Mouse (Mus musculus) ovary, postnatal 36 days (tissue): ENCODE results near the gene Tmem175.

ENCODE experiments used
- DNase-seq: peaks from one replicate; pipeline ENCODE4 v3.0.0; 2022; ENCODE audit warnings: low spot score, mixed read lengths

Tmem175 gene

GRCm38 (mm10) chr5:108677605-108678295, 48.2 kb downstream of the Tmem175 start:
- DNase-seq, result peak; percentile 53

DNA sequence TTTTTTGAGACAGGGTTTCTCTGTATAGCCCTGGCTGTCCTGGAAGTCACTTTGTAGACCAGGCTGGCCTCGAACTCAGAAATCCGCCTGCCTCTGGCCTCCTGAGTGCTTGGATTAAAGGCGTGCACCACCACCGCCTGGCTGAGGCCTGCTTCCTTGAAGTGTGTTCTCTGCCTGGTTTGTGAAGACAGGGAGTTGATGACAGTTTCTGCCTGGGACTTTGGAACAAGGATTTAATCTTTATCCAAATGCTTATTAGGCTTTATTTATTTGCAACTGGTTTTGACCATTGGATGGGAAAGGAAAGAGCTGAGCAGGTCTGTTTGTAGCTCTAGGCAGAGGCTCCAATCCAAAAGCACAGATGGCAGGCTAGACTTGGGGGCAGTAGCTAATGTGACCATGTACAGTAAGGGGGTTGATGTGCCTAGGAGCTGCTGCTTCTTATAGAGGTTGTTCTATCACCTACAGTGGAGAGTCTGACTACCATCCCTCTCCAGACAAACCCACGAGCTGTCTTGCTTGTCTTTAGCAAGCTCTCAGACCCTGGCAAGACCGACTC, 48.8 kb downstream of the Tmem175 start:
- DNase-seq, result no peak

GRCm38 (mm10) chr5:108679909-108680308, 50.3 kb downstream of the Tmem175 start:
- no peak for DNase-seq

DNA sequence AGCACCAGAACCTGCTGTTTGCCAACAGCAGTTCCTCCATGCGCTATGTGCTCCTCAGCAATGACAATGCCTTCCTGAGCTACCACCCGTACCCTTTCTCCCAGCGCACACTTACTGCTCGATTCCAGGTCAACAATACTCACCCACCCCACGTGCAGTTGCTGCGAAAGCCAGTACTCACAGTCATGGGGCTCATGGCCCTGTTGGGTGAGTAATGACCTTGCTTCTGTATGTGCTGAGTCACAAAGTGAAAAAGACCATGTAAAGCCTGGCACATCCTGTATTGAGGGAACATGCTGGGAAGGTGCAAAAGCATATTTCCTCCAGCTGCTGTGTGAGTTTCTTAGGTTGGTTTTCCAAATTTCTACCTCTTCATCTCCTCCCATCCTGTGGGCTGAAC, 51.3 kb downstream of the Tmem175 start:
- no peak for DNase-seq

DNA sequence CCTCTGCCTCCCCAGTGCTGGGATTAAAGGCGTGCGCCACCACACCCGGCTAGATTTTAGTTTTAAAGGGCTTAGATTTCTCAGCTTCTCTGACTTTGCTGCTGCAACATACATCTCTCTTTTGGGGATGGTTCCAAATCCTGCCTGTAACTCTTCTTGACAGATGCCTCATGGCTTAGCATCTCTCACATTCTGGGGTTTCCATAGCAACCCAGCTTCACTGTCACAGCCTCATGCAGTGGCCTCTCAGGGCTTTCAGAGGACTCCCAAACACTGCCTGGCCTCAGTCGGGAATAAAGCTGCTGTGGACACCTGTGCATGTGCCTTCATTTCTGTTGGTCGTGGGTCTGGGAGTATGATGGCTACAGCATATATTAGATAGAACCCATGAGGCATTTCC, 59.5 kb downstream of the Tmem175 start:
- DNase-seq, result no peak

GRCm38 (mm10) chr5:108691152-108691551, 61.6 kb downstream of the Tmem175 start:
- no peak for DNase-seq

DNA sequence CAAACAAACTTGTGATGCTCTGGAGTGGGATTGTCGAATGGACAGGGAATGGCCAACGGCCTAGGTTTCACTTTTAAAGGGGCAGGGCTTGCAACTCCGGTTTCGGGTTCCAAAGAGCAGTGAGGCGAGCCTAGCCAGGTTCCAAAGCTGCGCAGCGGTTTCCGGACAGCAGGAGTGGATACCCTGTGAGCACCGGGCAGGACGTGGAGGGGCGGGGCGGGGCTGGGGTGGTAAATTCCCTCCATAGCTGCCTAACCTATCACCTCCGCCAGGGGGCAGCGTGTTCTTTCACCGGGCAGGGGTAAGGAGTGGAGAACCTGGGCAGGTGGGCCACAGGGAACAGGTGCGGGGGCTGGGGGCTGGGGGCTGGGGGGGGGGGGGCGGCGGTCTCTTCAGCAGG, 62.7 kb downstream of the Tmem175 start, which contains the start of gene Fgfrl1:
Gene Fgfrl1, plus strand, starts transcription at position 112 of the 400 bp plus-strand sequence.
- DNase-seq, result peak; percentile 70

DNA sequence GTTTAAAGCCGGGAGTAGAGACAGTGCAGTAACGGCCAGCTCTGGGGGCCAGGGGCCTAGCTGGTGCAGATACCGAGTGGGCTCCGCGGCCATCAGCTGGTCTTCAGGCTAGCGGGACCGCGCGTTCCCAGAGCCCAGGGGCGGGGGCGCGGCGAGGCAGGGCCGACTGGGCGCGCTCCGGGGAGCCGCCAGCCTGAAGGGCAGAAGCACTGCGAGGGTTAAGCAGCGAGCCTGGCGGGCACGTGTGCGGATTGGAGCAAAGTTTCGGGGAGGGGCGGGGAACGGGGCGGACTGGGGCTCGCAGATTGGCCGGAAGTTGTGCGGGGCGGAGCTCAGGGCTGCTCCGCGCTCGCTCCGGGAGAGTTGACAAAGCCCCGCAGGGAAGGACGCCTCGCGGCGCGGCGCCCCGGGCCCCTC, 64.3 kb downstream of the Tmem175 start:
- DNase-seq, result peak; percentile 88

GRCm38 (mm10) chr5:108694352-108695261, 65.0 kb downstream of the Tmem175 start:
- peak; percentile 75 for DNase-seq

DNA sequence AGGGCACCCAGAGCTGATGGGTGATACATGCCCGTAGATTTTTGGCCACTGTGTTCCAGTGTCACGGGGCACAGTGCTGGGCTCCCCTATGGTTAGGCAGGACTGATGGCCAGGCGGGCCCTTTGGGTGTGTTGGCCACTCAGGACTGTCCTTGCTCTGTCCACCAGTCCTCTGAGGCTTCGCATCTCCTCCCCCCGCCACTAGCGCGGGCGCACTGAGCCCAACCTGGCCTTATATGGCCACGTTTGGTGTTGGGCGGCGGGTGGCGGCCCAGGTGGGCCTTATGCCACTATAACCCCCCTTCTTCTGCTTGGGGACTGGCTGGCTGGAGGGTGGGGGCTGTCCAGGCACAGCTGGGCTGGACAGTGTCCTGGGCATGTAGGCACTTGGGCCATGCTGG, 66.3 kb downstream of the Tmem175 start:
- DNase-seq, result no peak

- no peak for DNase-seq
These were observed 67.0 kb downstream of the Tmem175 start for GRCm38 (mm10) chr5:108696542-108696941.

DNA sequence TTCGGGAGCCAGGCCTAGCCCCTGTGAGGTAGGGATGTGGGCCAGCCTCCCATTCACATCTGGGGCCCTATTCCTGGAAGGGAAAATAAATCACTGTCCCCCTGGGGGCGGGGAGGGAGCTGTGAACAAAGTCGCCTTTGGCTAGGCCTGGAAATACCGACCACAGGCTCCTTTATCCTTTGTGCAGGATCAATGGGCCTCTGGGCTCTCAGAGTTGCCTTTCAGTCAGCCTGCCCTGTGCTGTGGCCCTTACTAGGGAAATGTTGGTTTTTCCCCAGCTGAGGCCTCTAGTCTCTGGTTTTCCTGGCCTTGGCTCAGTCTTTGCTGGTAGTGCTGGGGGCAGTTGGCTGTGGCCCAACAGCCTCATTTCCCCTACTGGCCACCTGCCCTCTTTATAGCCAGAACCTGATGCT, 67.8 kb downstream of the Tmem175 start:
- DNase-seq, result no peak
